Comparison of ENCODE assay signal across 39 mouse cellular contexts in genomic region chr1:85117537-85117936, GRCm38 (mm10). TPM values are rescaled to one million over a fixed set of nuclear protein-coding genes. Genes with fewer than 3 reads are reported as not detected.
"Had no signal": no experiment of that assay in that cellular context is flagged by ENCODE, and none has a peak within 500 bp of the region (broad histone marks: within the 10 kb centered on the region; RNA-seq: fewer than 3 reads in every experiment).

No protein-coding gene starts in this region.

RNA-seq across cellular contexts. Expression of gene A530032D15Rik, which starts 7.9 kb away (rescaled TPM):
- total RNA-seq: left cerebral cortex, adult 2 months; left cerebral cortex, postnatal 10 days; left cerebral cortex, postnatal 14 days; left cerebral cortex, postnatal 36 days; left cerebral cortex, postnatal 4 days; midbrain, postnatal 0 days had no signal
- polyA plus RNA-seq: limb, embryonic 10.5 days; limb, embryonic 11.5 days; limb, embryonic 12.5 days; limb, embryonic 13.5 days; limb, embryonic 14.5 days; limb, embryonic 15.5 days; liver, adult 2 months; liver, embryonic 11.5 days; liver, embryonic 13.5 days; liver, embryonic 16.5 days; lung, adult 2 months; lung, embryonic 14.5 days; lung, embryonic 15.5 days; lung, embryonic 16.5 days; midbrain, embryonic 10.5 days; midbrain, embryonic 11.5 days; midbrain, embryonic 12.5 days; midbrain, embryonic 13.5 days; midbrain, embryonic 14.5 days; midbrain, embryonic 15.5 days; midbrain, embryonic 16.5 days; midbrain, postnatal 0 days; myocyte had no signal

RNA-seq across cellular contexts. Expression of gene Gm10553, which starts 17.6 kb away (rescaled TPM):
- total RNA-seq: left cerebral cortex, adult 2 months; left cerebral cortex, adult 8-10 months; left cerebral cortex, postnatal 10 days; left cerebral cortex, postnatal 14 days; left cerebral cortex, postnatal 25 days; left cerebral cortex, postnatal 36 days; left cerebral cortex, postnatal 4 days; liver, adult 2 months; megakaryocyte, adult 5-6 weeks; megakaryocyte-erythroid progenitor cell, adult 5-6 weeks; midbrain, postnatal 0 days; monocyte, adult 5-6 weeks had no signal
- polyA plus RNA-seq: limb, embryonic 10.5 days; limb, embryonic 11.5 days; limb, embryonic 12.5 days; limb, embryonic 13.5 days; limb, embryonic 14.5 days; limb, embryonic 15.5 days; liver, adult 2 months; liver, embryonic 11.5 days; liver, embryonic 12.5 days; liver, embryonic 13.5 days; liver, embryonic 14.5 days; liver, embryonic 15.5 days; liver, embryonic 16.5 days; liver, postnatal 0 days; lung, adult 2 months; lung, embryonic 14.5 days; lung, embryonic 15.5 days; lung, embryonic 16.5 days; lung, postnatal 0 days; macrophage; midbrain, embryonic 10.5 days; midbrain, embryonic 11.5 days; midbrain, embryonic 12.5 days; midbrain, embryonic 13.5 days; midbrain, embryonic 14.5 days; midbrain, embryonic 15.5 days; midbrain, embryonic 16.5 days; midbrain, postnatal 0 days; myocyte had no signal
